Mouse (Mus musculus) liver, embryonic 14.5 days (tissue): ENCODE results near the gene Wasf2. TPM values are rescaled to one million over a fixed set of nuclear protein-coding genes. Genes with fewer than 3 reads are reported as not detected.

ENCODE experiments used
- ATAC-seq: fragments of 200-750 bp; cut with Nextera tagmentation; 2 replicates; pipeline ENCODE4 v1.8.0; 2017; ENCODE audit warnings: moderate number of reproducible peaks, mild to moderate bottlenecking, moderate library complexity; ENCODE audit not compliant: insufficient read depth
- DNase-seq, 3 experiments: peaks; one replicate each; pipeline ENCODE4 v3.0.0-alpha.2; 2012 to 2013; ENCODE audit warnings: low read depth in 3 of 3, low spot score in 3 of 3
- H3K27ac ChIP-seq: fragments of 300-500 bp; sonication (generic); 2 replicates; pipeline ENCODE4 v1.5.1; 2014; ENCODE audit warnings: moderate library complexity, mild to moderate bottlenecking, control low read depth, inconsistent platforms
- H3K27me3 ChIP-seq: fragments of 300-500 bp; sonication (generic); 2 replicates; pipeline ENCODE4 v1.6.1; 2014; ENCODE audit warnings: mild to moderate bottlenecking, low read length, moderate library complexity; ENCODE audit not compliant: control insufficient read depth, insufficient read depth
- H3K36me3 ChIP-seq: fragments of 300-500 bp; sonication (generic); replicated peaks from 2 replicates; pipeline ENCODE4 v1.6.1; 2014; ENCODE audit warnings: low read depth; ENCODE audit not compliant: control insufficient read depth, insufficient read depth
- H3K4me1 ChIP-seq, 2 experiments: fragments of 200-500 bp in 1 of 2; fragments of 300-500 bp in 1 of 2; sonication (generic) in 1 of 2; replicated peaks; 2 replicates each; pipeline ENCODE4 v1.6.1; 2012 to 2014; ENCODE audit warnings: antibody characterized with exemption in 1 of 2, inconsistent platforms in 1 of 2, low read length in 1 of 2; ENCODE audit not compliant: control insufficient read depth in 2 of 2, insufficient read depth in 2 of 2
- H3K4me2 ChIP-seq: fragments of 300-500 bp; sonication (generic); 2 replicates; pipeline ENCODE4 v1.6.1; 2014; ENCODE audit warnings: low read depth, mild to moderate bottlenecking, control low read depth, moderate library complexity
- H3K4me3 ChIP-seq, 2 experiments: fragments of 200-500 bp in 1 of 2; fragments of 300-500 bp in 1 of 2; sonication (generic) in 1 of 2; 2 replicates each; pipeline ENCODE4 v1.5.1; 2012 to 2014; ENCODE audit warnings: low read depth in 2 of 2, low read length in 2 of 2, mild to moderate bottlenecking in 2 of 2, control low read depth in 1 of 2, inconsistent platforms in 1 of 2, moderate library complexity in 1 of 2; ENCODE audit not compliant: insufficient read depth in 1 of 2
- H3K9ac ChIP-seq: fragments of 300-500 bp; sonication (generic); replicated peaks from 2 replicates; pipeline ENCODE4 v1.6.1; 2014; ENCODE audit warnings: mild to moderate bottlenecking, control low read depth, moderate library complexity
- H3K9me3 ChIP-seq: fragments of 300-500 bp; sonication (generic); 2 replicates; pipeline ENCODE4 v1.6.1; 2016; ENCODE audit warnings: low read length, mixed read lengths; ENCODE audit not compliant: control insufficient read depth
- CTCF ChIP-seq: IDR thresholded peaks from 2 replicates; pipeline ENCODE4 v1.5.1; 2016; ENCODE audit warnings: antibody characterized with exemption, low read depth, control low read depth
- EP300 ChIP-seq: IDR thresholded peaks from 2 replicates; pipeline ENCODE4 v1.6.1; 2016; ENCODE audit warnings: antibody characterized with exemption, low read depth
- WGBS: fragments of 180-500 bp; shearing (Covaris S2); extraction: QIAGEN DNeasy Blood & Tissue Kit; methylation state at CpG from one replicate; pipeline ENCODE4 v1.1.7; 2014; ENCODE audit not compliant: insufficient replicate concordance; 5-methylcytosine and 5-hydroxymethylcytosine counted together
- polyA plus RNA-seq, 2 experiments: library from polyadenylated mRNA; depleted of rRNA in 1 of 2; stranded (reverse) in 1 of 2; unstranded in 1 of 2; fragments of >200 nt; fragmentation: Nextera tagmentation in 1 of 2; extraction: Ambion mirVana in 1 of 2; gene quantifications; 2 replicates each; pipeline versions ENCODE4 v1.2.1 to v1.2.3; 2012 to 2014

Gene Wasf2
- polyA plus RNA-seq, 2 experiments = 11.4 to 31.4 TPM

DNA sequence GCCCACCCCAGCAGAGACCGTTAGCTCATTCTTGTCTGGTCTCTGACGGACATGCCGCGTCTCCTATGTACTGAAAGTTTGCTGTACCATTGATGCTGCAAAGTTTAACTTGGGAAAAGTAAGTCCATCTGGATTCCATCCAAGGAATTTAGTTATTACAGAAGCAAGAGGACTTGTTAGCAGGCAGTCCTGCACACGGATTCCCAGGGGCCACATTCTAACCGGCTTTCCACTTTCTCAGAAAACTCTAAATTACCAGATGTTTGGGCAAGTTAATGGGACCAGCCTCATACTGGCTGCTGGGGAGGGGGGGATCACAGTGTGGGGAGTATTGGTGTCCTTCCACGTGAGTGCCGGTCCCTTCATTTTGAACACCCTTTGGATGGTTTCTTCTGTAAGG, 55.6 kb downstream of the Wasf2 start:
- no peak for TF ChIP-seq CTCF
- TF ChIP-seq EP300 = no peak
- ATAC-seq = no peak
- WGBS = 92% methylated on average over 8 of the region's 8 CpGs
- Histone ChIP-seq H3K27me3 (no peaks in the 10 kb centered on the region), H3K4me3 (no peak overlapping the region), H3K27ac (no peak overlapping the region), H3K4me1 (peaks cover 0 to 3% of the 10 kb centered on the region in 2 experiments; a peak in 1 of 4 replicates), H3K9ac (no peak overlapping the region), H3K4me2 (no peak overlapping the region), H3K36me3 (peaks cover 27% of the 10 kb centered on the region), H3K9me3 (no peaks in the 10 kb centered on the region)
- no peak for DNase-seq

DNA sequence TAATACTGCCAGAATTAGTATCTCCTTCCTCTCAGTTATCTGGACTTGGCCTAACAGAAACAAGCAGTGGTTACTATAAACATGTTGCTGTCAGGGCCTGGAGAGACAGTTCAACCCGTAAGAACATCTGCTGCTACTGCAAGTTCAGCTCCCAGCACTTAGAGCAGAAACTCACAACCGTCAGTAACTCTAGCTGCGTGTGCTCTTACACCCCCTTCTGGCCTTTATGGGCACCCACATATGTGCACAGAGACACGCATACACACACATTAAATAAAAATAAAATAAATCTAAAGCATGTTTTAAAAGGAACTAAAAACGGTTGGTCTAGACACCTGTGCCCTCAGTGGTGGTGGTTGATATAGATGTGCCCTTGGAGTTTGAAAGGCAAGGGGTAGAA, 56.6 kb downstream of the Wasf2 start:
- H3K4me1 ChIP-seq = peaks cover 0 to 3% of the 10 kb centered on the region in 2 experiments; a peak in 1 of 4 replicates
- 78% methylated on average over 5 of the region's 5 CpGs for WGBS
- H3K4me3 ChIP-seq = no peak overlapping the region
- H3K27me3 ChIP-seq = no peaks in the 10 kb centered on the region
- no peak overlapping the region for H3K27ac ChIP-seq
- no peak for TF ChIP-seq EP300
- TF ChIP-seq CTCF = peak; percentile 36
- H3K9me3 ChIP-seq = no peaks in the 10 kb centered on the region
- H3K36me3 ChIP-seq = peaks cover 31% of the 10 kb centered on the region
- H3K9ac ChIP-seq = no peak overlapping the region
- no peak for DNase-seq
- H3K4me2 ChIP-seq = no peak overlapping the region
- no peak for ATAC-seq

DNA sequence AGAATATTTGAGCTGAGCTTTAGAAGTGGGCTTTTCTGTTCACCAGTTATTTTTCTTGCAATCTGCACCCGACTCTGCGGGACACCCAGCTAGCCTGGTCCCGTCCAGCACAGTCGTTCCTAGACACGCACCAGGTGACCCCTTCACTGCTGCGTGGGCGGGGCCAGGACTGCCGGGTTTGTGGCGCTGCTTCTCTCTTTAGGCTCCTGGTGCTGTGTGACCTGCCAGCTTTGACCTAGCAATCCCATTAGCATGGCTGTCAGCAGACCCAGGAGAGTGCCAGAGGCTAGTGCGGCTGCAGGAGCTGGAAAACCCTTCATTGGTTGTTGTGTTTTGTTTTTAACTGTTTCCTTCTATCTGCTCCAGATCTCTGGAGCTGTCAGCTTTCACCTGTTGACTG, 59.1 kb downstream of the Wasf2 start:
- Histone ChIP-seq H3K27ac (no peak overlapping the region), H3K9me3 (no peaks in the 10 kb centered on the region), H3K9ac (no peak overlapping the region), H3K4me3 (no peak overlapping the region), H3K36me3 (peaks cover 38% of the 10 kb centered on the region), H3K27me3 (no peaks in the 10 kb centered on the region), H3K4me1 (no peaks in the 10 kb centered on the region), H3K4me2 (no peak overlapping the region)
- TF ChIP-seq CTCF = no peak
- no peak for TF ChIP-seq EP300
- WGBS = 83% methylated on average over 10 of the region's 10 CpGs
- ATAC-seq (no peak), DNase-seq (no peak)

DNA sequence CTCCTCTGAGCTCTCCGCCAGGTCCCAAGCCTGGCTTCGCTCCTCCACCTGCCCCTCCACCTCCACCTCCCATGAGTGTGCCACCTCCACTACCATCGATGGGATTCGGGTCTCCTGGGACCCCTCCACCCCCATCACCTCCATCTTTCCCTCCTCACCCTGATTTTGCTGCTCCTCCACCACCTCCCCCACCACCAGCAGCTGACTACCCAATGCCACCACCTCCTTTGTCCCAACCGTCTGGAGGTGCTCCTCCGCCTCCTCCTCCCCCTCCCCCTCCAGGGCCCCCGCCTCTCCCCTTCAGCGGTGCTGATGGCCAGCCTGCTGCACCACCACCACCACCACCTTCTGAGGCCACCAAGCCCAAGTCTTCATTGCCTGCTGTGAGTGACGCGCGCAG, 64.2 kb downstream of the Wasf2 start:
- H3K9me3 ChIP-seq = no peaks in the 10 kb centered on the region
- TF ChIP-seq CTCF = no peak
- no peak for DNase-seq
- no peaks in the 10 kb centered on the region for H3K27me3 ChIP-seq
- H3K4me1 ChIP-seq = no peaks in the 10 kb centered on the region
- H3K9ac ChIP-seq = no peak overlapping the region
- peaks cover 29% of the 10 kb centered on the region for H3K36me3 ChIP-seq
- no peak overlapping the region for H3K27ac ChIP-seq
- H3K4me3 ChIP-seq = no peak overlapping the region
- WGBS = 85% methylated on average over 11 of the region's 11 CpGs
- H3K4me2 ChIP-seq = no peak overlapping the region
- ATAC-seq = no peak

DNA sequence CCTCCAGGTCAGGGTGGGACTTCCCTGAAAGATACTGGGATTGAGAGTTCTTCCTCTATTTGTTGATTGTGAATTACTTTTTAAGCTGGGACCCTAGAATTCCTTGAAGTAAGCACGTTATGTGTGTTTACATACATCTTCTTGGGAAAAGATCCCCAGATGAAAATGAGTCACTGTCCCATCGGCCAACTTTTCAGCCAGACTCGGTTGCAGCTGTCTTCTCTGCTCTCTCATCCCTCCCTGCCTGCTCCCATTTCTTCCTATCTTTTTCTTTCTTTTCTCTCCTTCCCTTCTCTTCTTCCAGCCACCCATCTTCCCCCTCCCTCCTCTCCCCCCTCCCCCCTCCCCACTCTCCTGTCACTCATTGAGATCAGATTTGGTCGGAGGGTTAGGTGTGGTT, 64.7 kb downstream of the Wasf2 start:
- Histone ChIP-seq H3K9ac (no peak overlapping the region), H3K4me1 (no peaks in the 10 kb centered on the region), H3K27me3 (no peaks in the 10 kb centered on the region), H3K36me3 (peaks cover 24% of the 10 kb centered on the region), H3K4me2 (no peak overlapping the region), H3K4me3 (no peak overlapping the region), H3K9me3 (no peaks in the 10 kb centered on the region), H3K27ac (no peak overlapping the region)
- ATAC-seq (no peak), DNase-seq (no peak)
- TF ChIP-seq CTCF (no peak), EP300 (no peak)
- WGBS = 62% methylated on average over 4 of the region's 4 CpGs
